Mouse (Mus musculus) midbrain, embryonic 14.5 days (tissue): ENCODE measurements at regions not wholly inside any gene's neighbourhood (a gene's known extent, or its start where the extent isn't known, plus 50 kb on each side); places are given as distances from the start of the nearest gene placed in this dataset.

ENCODE experiments used
- ATAC-seq: fragments of 200-750 bp; cut with Nextera tagmentation; 2 replicates; pipeline ENCODE4 v1.8.0; 2017; ENCODE audit warnings: moderate number of reproducible peaks, moderate library complexity; ENCODE audit not compliant: low FRiP score, low TSS enrichment
- DNase-seq: peaks from one replicate; pipeline ENCODE4 v3.0.0-alpha.2; 2015
- H3K27ac ChIP-seq: fragments of 300-500 bp; sonication (generic); replicated peaks from 2 replicates; pipeline ENCODE4 v1.5.1; 2014; ENCODE audit warnings: mild to moderate bottlenecking, low read depth, low read length, moderate library complexity
- H3K27me3 ChIP-seq: fragments of 300-500 bp; sonication (generic); 2 replicates; pipeline ENCODE4 v1.6.1; 2014; ENCODE audit warnings: low read length, control low read depth, mixed read lengths; ENCODE audit not compliant: control insufficient read depth, insufficient read depth
- H3K36me3 ChIP-seq: fragments of 300-500 bp; sonication (generic); 2 replicates; pipeline ENCODE4 v1.6.1; 2014; ENCODE audit warnings: low read length, control low read depth; ENCODE audit not compliant: control insufficient read depth, insufficient read depth
- H3K4me1 ChIP-seq: fragments of 300-500 bp; sonication (generic); 2 replicates; pipeline ENCODE4 v1.6.1; 2014; ENCODE audit warnings: mild to moderate bottlenecking, antibody characterized with exemption, low read length, control low read depth; ENCODE audit not compliant: control insufficient read depth, insufficient read depth
- H3K4me2 ChIP-seq: fragments of 300-500 bp; sonication (generic); 2 replicates; pipeline ENCODE4 v1.6.1; 2014; ENCODE audit warnings: mild to moderate bottlenecking, low read length, moderate library complexity
- H3K4me3 ChIP-seq: fragments of 300-500 bp; sonication (generic); replicated peaks from 2 replicates; pipeline ENCODE4 v1.5.1; 2014; ENCODE audit warnings: low read depth, low read length
- H3K9ac ChIP-seq: fragments of 300-500 bp; sonication (generic); replicated peaks from 2 replicates; pipeline ENCODE4 v1.6.1; 2014; ENCODE audit warnings: mild to moderate bottlenecking, low read length, moderate library complexity
- H3K9me3 ChIP-seq: fragments of 300-500 bp; sonication (generic); 2 replicates; pipeline ENCODE4 v1.6.1; 2016; ENCODE audit warnings: low read length, control low read depth, mixed read lengths; ENCODE audit not compliant: control insufficient read depth
- WGBS: fragments of 180-500 bp; shearing (Covaris S2); extraction: QIAGEN DNeasy Blood & Tissue Kit; methylation state at CpG from one replicate; pipeline ENCODE4 v1.1.7; 2014; 5-methylcytosine and 5-hydroxymethylcytosine counted together

- WGBS = 93% methylated on average over 3 of the region's 3 CpGs
- no peak for ATAC-seq
- Histone ChIP-seq H3K4me3 (no peak overlapping the region), H3K36me3 (peaks cover 50% of the 10 kb centered on the region), H3K27me3 (no peaks in the 10 kb centered on the region), H3K4me1 (no peaks in the 10 kb centered on the region), H3K9ac (no peak overlapping the region), H3K27ac (no peak overlapping the region), H3K9me3 (no peaks in the 10 kb centered on the region), H3K4me2 (no peak overlapping the region)
- no peak for DNase-seq
These were observed 112.9 kb upstream of the Rtl1 start for GRCm38 (mm10) chr12:109713041-109713440.

- no peak for ATAC-seq
- Histone ChIP-seq H3K4me2 (no peak overlapping the region), H3K9ac (no peak overlapping the region), H3K27ac (no peak overlapping the region), H3K4me3 (no peak overlapping the region), H3K9me3 (no peaks in the 10 kb centered on the region), H3K4me1 (no peaks in the 10 kb centered on the region), H3K36me3 (peaks cover 60% of the 10 kb centered on the region), H3K27me3 (no peaks in the 10 kb centered on the region)
- DNase-seq = no peak
- 91% methylated on average over 5 of the region's 5 CpGs for WGBS
These were observed 113.9 kb upstream of the Rtl1 start for GRCm38 (mm10) chr12:109714061-109714460.

GRCm38 (mm10) chr12:109716991-109717390 lies 116.9 kb upstream of the Rtl1 start:
- ATAC-seq (no peak), DNase-seq (no peak)
- Histone ChIP-seq H3K27ac (no peak overlapping the region), H3K4me3 (no peak overlapping the region), H3K9me3 (no peaks in the 10 kb centered on the region), H3K36me3 (peaks cover 85% of the 10 kb centered on the region), H3K27me3 (no peaks in the 10 kb centered on the region), H3K4me2 (no peak overlapping the region), H3K9ac (no peak overlapping the region), H3K4me1 (no peaks in the 10 kb centered on the region)
- 96% methylated on average over 20 of the region's 20 CpGs for WGBS

- no peaks in the 10 kb centered on the region for H3K4me1 ChIP-seq
- ATAC-seq (no peak), DNase-seq (no peak)
- H3K4me3 ChIP-seq = no peak overlapping the region
- no peaks in the 10 kb centered on the region for H3K27me3 ChIP-seq
- no peak overlapping the region for H3K9ac ChIP-seq
- no peak overlapping the region for H3K4me2 ChIP-seq
- WGBS = 94% methylated on average over 9 of the region's 9 CpGs
- peaks cover 88% of the 10 kb centered on the region for H3K36me3 ChIP-seq
- H3K9me3 ChIP-seq = no peaks in the 10 kb centered on the region
- H3K27ac ChIP-seq = no peak overlapping the region
These were observed 117.9 kb upstream of the Rtl1 start for GRCm38 (mm10) chr12:109718036-109718435.

- 94% methylated on average over 10 of the region's 10 CpGs for WGBS
- no peak for DNase-seq
- Histone ChIP-seq H3K27ac (no peak overlapping the region), H3K9me3 (no peaks in the 10 kb centered on the region), H3K4me3 (no peak overlapping the region), H3K4me2 (no peak overlapping the region), H3K36me3 (peaks cover 80% of the 10 kb centered on the region), H3K4me1 (no peaks in the 10 kb centered on the region), H3K27me3 (no peaks in the 10 kb centered on the region), H3K9ac (no peak overlapping the region)
- ATAC-seq = no peak
These were observed 138.1 kb upstream of the Rtl1 start for GRCm38 (mm10) chr12:109738201-109738600.

- ATAC-seq (no peak), DNase-seq (no peak)
- Histone ChIP-seq H3K9me3 (no peaks in the 10 kb centered on the region), H3K4me1 (no peaks in the 10 kb centered on the region), H3K9ac (no peak overlapping the region), H3K4me3 (no peak overlapping the region), H3K36me3 (peaks cover 80% of the 10 kb centered on the region), H3K27ac (no peak overlapping the region), H3K27me3 (no peaks in the 10 kb centered on the region), H3K4me2 (no peak overlapping the region)
- WGBS = 92% methylated on average over 6 of the region's 6 CpGs
These were observed 138.8 kb upstream of the Rtl1 start for GRCm38 (mm10) chr12:109738911-109739310.

GRCm38 (mm10) chr12:109742486-109742885 lies 142.4 kb upstream of the Rtl1 start:
- Histone ChIP-seq H3K4me3 (no peak overlapping the region), H3K27me3 (no peaks in the 10 kb centered on the region), H3K4me2 (no peak overlapping the region), H3K27ac (no peak overlapping the region), H3K9me3 (no peaks in the 10 kb centered on the region), H3K9ac (no peak overlapping the region), H3K36me3 (peaks cover 56% of the 10 kb centered on the region), H3K4me1 (peaks cover 21% of the 10 kb centered on the region)
- DNase-seq (no peak), ATAC-seq (no peak)
- WGBS = 94% methylated on average over 11 of the region's 11 CpGs

GRCm38 (mm10) chr12:109743036-109743650 lies 143.0 kb upstream of the Rtl1 start:
- H3K9ac ChIP-seq = no peak overlapping the region
- no peak for ATAC-seq
- H3K4me3 ChIP-seq = no peak overlapping the region
- H3K4me1 ChIP-seq = peaks cover 21% of the 10 kb centered on the region
- no peaks in the 10 kb centered on the region for H3K9me3 ChIP-seq
- no peak for DNase-seq
- no peaks in the 10 kb centered on the region for H3K27me3 ChIP-seq
- H3K36me3 ChIP-seq = peaks cover 52% of the 10 kb centered on the region
- H3K4me2 ChIP-seq = no peak overlapping the region
- WGBS = 81% methylated on average over 24 of the region's 24 CpGs
- H3K27ac ChIP-seq = no peak overlapping the region

GRCm38 (mm10) chr12:109744186-109744585 lies 144.1 kb upstream of the Rtl1 start:
- Histone ChIP-seq H3K27ac (no peak overlapping the region), H3K9ac (no peak overlapping the region), H3K27me3 (no peaks in the 10 kb centered on the region), H3K4me1 (peaks cover 29% of the 10 kb centered on the region), H3K4me2 (no peak overlapping the region), H3K9me3 (no peaks in the 10 kb centered on the region), H3K4me3 (no peak overlapping the region), H3K36me3 (peaks cover 49% of the 10 kb centered on the region)
- WGBS = 95% methylated on average over 4 of the region's 4 CpGs
- no peak for DNase-seq
- ATAC-seq = no peak
